Mouse (Mus musculus) neural tube, embryonic 15.5 days (tissue): ENCODE measurements around the gene Oxa1l. TPM values are rescaled to one million over a fixed set of nuclear protein-coding genes. Genes with fewer than 3 reads are reported as not detected.

Source experiments
- ATAC-seq: fragments of 200-750 bp; cut with Nextera tagmentation; 2 replicates; pipeline ENCODE4 v1.8.0; 2017; ENCODE audit warnings: mild to moderate bottlenecking, moderate TSS enrichment, moderate library complexity; ENCODE audit not compliant: low FRiP score
- H3K27ac ChIP-seq: fragments of 300-500 bp; sonication (generic); replicated peaks from 2 replicates; pipeline ENCODE4 v1.5.1; 2015; ENCODE audit warnings: mild to moderate bottlenecking, inconsistent platforms
- H3K27me3 ChIP-seq: fragments of 300-500 bp; sonication (generic); replicated peaks from 2 replicates; pipeline ENCODE4 v1.6.1; 2015; ENCODE audit warnings: inconsistent platforms
- H3K36me3 ChIP-seq: fragments of 300-500 bp; sonication (generic); 2 replicates; pipeline ENCODE4 v1.6.1; 2015; ENCODE audit warnings: inconsistent platforms
- H3K4me1 ChIP-seq: fragments of 300-500 bp; sonication (generic); 2 replicates; pipeline ENCODE4 v1.6.1; 2015; ENCODE audit warnings: inconsistent platforms
- H3K4me2 ChIP-seq: fragments of 300-500 bp; sonication (generic); 2 replicates; pipeline ENCODE4 v1.6.1; 2015; ENCODE audit warnings: inconsistent platforms, mild to moderate bottlenecking, moderate library complexity
- H3K4me3 ChIP-seq: fragments of 300-500 bp; sonication (generic); replicated peaks from 2 replicates; pipeline ENCODE4 v1.5.1; 2015; ENCODE audit warnings: mild to moderate bottlenecking, inconsistent platforms
- H3K9ac ChIP-seq: fragments of 300-500 bp; sonication (generic); replicated peaks from 2 replicates; pipeline ENCODE4 v1.6.1; 2015; ENCODE audit warnings: mild to moderate bottlenecking, inconsistent platforms
- H3K9me3 ChIP-seq: fragments of 300-500 bp; sonication (generic); replicated peaks from 2 replicates; pipeline ENCODE4 v1.6.1; 2016; ENCODE audit warnings: inconsistent platforms
- WGBS: fragments of 180-500 bp; shearing (Covaris S2); methylation state at CpG from one replicate; pipeline ENCODE4 v1.1.7; 2015; ENCODE audit warnings: mixed read lengths; 5-methylcytosine and 5-hydroxymethylcytosine counted together
- polyA plus RNA-seq: library from polyadenylated mRNA; unstranded; fragments of >200 nt; fragmentation: Nextera tagmentation; extraction: Ambion mirVana; gene quantifications from 2 replicates; pipeline ENCODE4 v1.2.1, GENCODE M21; 2015

The Oxa1l gene
- polyA plus RNA-seq, 1 experiment from 2014 or later: 61.3 TPM

GRCm38 (mm10) chr14:54394309-54394708 is 33.7 kb downstream of the Oxa1l start:
- H3K27ac ChIP-seq: no peak overlapping the region
- no peak overlapping the region for H3K9ac ChIP-seq
- no peak for ATAC-seq
- no peak overlapping the region for H3K4me2 ChIP-seq
- H3K4me1 ChIP-seq: no peaks in the 10 kb centered on the region
- no peaks in the 10 kb centered on the region for H3K9me3 ChIP-seq
- H3K36me3 ChIP-seq: no peaks in the 10 kb centered on the region
- no peaks in the 10 kb centered on the region for H3K27me3 ChIP-seq
- H3K4me3 ChIP-seq: no peak overlapping the region

GRCm38 (mm10) chr14:54396685-54397084 is 36.1 kb downstream of the Oxa1l start:
- Histone ChIP-seq H3K9ac (no peak overlapping the region), H3K4me1 (no peaks in the 10 kb centered on the region), H3K4me2 (no peak overlapping the region), H3K9me3 (no peaks in the 10 kb centered on the region), H3K36me3 (no peaks in the 10 kb centered on the region), H3K27ac (no peak overlapping the region), H3K4me3 (no peak overlapping the region), H3K27me3 (no peaks in the 10 kb centered on the region)
- ATAC-seq: no peak
- 84% methylated on average over 7 of the region's 7 CpGs for WGBS

- no peak for ATAC-seq
- 79% methylated on average over 7 of the region's 7 CpGs for WGBS
Observed at GRCm38 (mm10) chr14:54397872-54398527, 37.4 kb downstream of the Oxa1l start.

GRCm38 (mm10) chr14:54398528-54398916 is 37.9 kb downstream of the Oxa1l start:
- no peak overlapping the region for H3K4me3 ChIP-seq
- no peaks in the 10 kb centered on the region for H3K4me1 ChIP-seq
- 75% methylated on average over 7 of the region's 7 CpGs for WGBS
- no peak overlapping the region for H3K4me2 ChIP-seq
- H3K27me3 ChIP-seq: no peaks in the 10 kb centered on the region
- H3K36me3 ChIP-seq: no peaks in the 10 kb centered on the region
- H3K9ac ChIP-seq: no peak overlapping the region
- H3K9me3 ChIP-seq: no peaks in the 10 kb centered on the region
- no peak overlapping the region for H3K27ac ChIP-seq
- no peak for ATAC-seq

More at GRCm38 (mm10) chr14:54397872-54398527, 37.4 kb downstream of the Oxa1l start:
- H3K27me3 ChIP-seq: no peaks in the 10 kb centered on the region
- no peaks in the 10 kb centered on the region for H3K9me3 ChIP-seq
- no peak overlapping the region for H3K4me2 ChIP-seq
- no peak overlapping the region for H3K27ac ChIP-seq
- no peak overlapping the region for H3K4me3 ChIP-seq
- H3K4me1 ChIP-seq: no peaks in the 10 kb centered on the region
- no peaks in the 10 kb centered on the region for H3K36me3 ChIP-seq
- no peak overlapping the region for H3K9ac ChIP-seq

- no peaks in the 10 kb centered on the region for H3K4me1 ChIP-seq
- H3K36me3 ChIP-seq: no peaks in the 10 kb centered on the region
- no peak overlapping the region for H3K27ac ChIP-seq
- H3K9me3 ChIP-seq: no peaks in the 10 kb centered on the region
- ATAC-seq: no peak
- H3K4me3 ChIP-seq: no peak overlapping the region
- H3K27me3 ChIP-seq: no peaks in the 10 kb centered on the region
- no peak overlapping the region for H3K9ac ChIP-seq
- no peak overlapping the region for H3K4me2 ChIP-seq
- 42% methylated on average over 8 of the region's 8 CpGs for WGBS
Observed at GRCm38 (mm10) chr14:54398921-54399382, 38.3 kb downstream of the Oxa1l start.

GRCm38 (mm10) chr14:54401723-54402122 is 41.1 kb downstream of the Oxa1l start:
- H3K9me3 ChIP-seq: no peaks in the 10 kb centered on the region
- H3K27ac ChIP-seq: no peak overlapping the region
- ATAC-seq: no peak
- no peak overlapping the region for H3K4me3 ChIP-seq
- H3K4me1 ChIP-seq: no peaks in the 10 kb centered on the region
- no peaks in the 10 kb centered on the region for H3K36me3 ChIP-seq
- H3K27me3 ChIP-seq: no peaks in the 10 kb centered on the region
- no peak overlapping the region for H3K9ac ChIP-seq
- no peak overlapping the region for H3K4me2 ChIP-seq
- whole genome bisulfite sequencing: 51% methylated on average over 3 of the region's 3 CpGs

- H3K4me2 ChIP-seq: peak overlapping the region; percentile 11
- H3K27ac ChIP-seq: no peak overlapping the region
- peaks cover 9% of the 10 kb centered on the region; the same call in 1 of the 2 replicates for H3K4me1 ChIP-seq
- H3K9me3 ChIP-seq: no peaks in the 10 kb centered on the region
- WGBS: 86% methylated on average over 25 of the region's 25 CpGs
- no peaks in the 10 kb centered on the region for H3K27me3 ChIP-seq
- no peak overlapping the region for H3K9ac ChIP-seq
- no peak overlapping the region for H3K4me3 ChIP-seq
- no peaks in the 10 kb centered on the region for H3K36me3 ChIP-seq
- no peak for ATAC-seq
Observed at GRCm38 (mm10) chr14:54408336-54409056, 47.9 kb downstream of the Oxa1l start.

GRCm38 (mm10) chr14:54409057-54409645 is 48.5 kb downstream of the Oxa1l start:
- WGBS: 72% methylated on average over 7 of the region's 7 CpGs
- Histone ChIP-seq H3K4me2 (peak overlapping the region; percentile 25), H3K4me3 (no peak overlapping the region), H3K9me3 (no peaks in the 10 kb centered on the region), H3K27me3 (peaks cover 6% of the 10 kb centered on the region; the same call in 1 of the 2 replicates), H3K27ac (no peak overlapping the region), H3K9ac (no peak overlapping the region), H3K4me1 (peaks cover 15% of the 10 kb centered on the region), H3K36me3 (no peaks in the 10 kb centered on the region)
- ATAC-seq: no peak

GRCm38 (mm10) chr14:54409980-54410810 is 49.6 kb downstream of the Oxa1l start:
- Histone ChIP-seq H3K4me2 (peak overlapping the region; percentile 25; the same call in 1 of the 2 replicates), H3K36me3 (no peaks in the 10 kb centered on the region), H3K9ac (no peak overlapping the region), H3K27ac (0 out of 2 replicates have a peak overlapping the region, but pooled peaks have one; percentile 25), H3K9me3 (no peaks in the 10 kb centered on the region), H3K4me1 (peaks cover 17% of the 10 kb centered on the region), H3K27me3 (peaks cover 14% of the 10 kb centered on the region; the same call in 1 of the 2 replicates), H3K4me3 (no peak overlapping the region)
- ATAC-seq: no peak
- 57% methylated on average over 17 of the region's 17 CpGs for WGBS

- Histone ChIP-seq H3K9ac (no peak overlapping the region), H3K36me3 (no peaks in the 10 kb centered on the region), H3K4me3 (no peak overlapping the region), H3K4me1 (peaks cover 17% of the 10 kb centered on the region), H3K9me3 (no peaks in the 10 kb centered on the region), H3K27ac (no peak overlapping the region), H3K27me3 (peaks cover 24% of the 10 kb centered on the region), H3K4me2 (no peak overlapping the region)
- no peak for ATAC-seq
- 42% methylated on average over 9 of the region's 9 CpGs for WGBS
Observed at GRCm38 (mm10) chr14:54412000-54412576, 51.5 kb downstream of the Oxa1l start.

GRCm38 (mm10) chr14:54412629-54413170 is 52.1 kb downstream of the Oxa1l start:
- H3K4me3 ChIP-seq: no peak overlapping the region
- WGBS: 52% methylated on average over 2 of the region's 2 CpGs
- no peak overlapping the region for H3K9ac ChIP-seq
- no peaks in the 10 kb centered on the region for H3K36me3 ChIP-seq
- no peak for ATAC-seq
- no peak overlapping the region for H3K4me2 ChIP-seq
- H3K27me3 ChIP-seq: peaks cover 28% of the 10 kb centered on the region
- H3K9me3 ChIP-seq: no peaks in the 10 kb centered on the region
- peaks cover 21% of the 10 kb centered on the region for H3K4me1 ChIP-seq
- H3K27ac ChIP-seq: no peak overlapping the region
